Mouse (Mus musculus): ENCODE data around the gene Sdk1.

Sdk1 gene

DNA sequence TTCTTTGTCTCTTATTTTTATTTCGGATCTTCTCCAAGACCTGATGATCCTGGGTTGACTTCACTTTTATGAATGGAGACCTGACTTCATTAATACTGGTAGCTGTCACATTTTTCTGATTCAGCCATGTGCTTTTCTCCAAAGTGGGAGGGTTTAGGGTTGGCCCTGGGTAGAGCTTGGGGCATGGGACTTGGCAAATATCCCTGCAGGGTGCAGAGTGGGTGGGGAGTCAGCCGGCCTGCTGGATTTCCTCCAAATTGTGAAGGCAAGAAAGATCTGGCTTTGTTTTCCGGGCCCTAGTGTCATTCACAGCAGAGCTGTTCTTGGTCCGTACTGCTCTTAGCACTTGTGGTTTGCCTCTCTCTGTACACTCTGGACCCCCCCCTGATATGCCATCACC is 103.1 kb downstream of the Sdk1 start:
- DNase-seq, result peak; percentile 54 to 60

DNA sequence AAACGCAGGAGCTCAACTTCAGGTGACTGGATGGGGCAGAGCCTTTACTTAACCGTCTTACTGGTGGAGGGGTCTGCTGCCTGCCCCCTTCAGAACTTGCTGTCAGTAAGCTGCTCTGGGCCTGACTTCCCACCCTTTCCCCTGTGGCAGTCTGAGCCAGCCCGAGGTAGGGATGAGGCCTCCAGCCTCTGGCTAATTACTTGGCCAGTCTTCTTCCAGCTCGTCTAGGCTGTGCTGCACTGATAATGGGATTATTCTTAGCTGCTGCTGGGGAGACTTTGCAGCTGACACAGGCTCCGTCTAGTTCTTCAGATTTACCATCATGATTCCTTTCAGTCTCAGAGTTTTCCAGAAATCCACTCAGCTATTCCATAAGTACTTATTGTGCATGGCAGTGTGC is 104.2 kb downstream of the Sdk1 start:
- no peak for DNase-seq

GRCm38 (mm10) chr5:141362676-141363075 is 121.4 kb downstream of the Sdk1 start:
- no peak for DNase-seq

DNA sequence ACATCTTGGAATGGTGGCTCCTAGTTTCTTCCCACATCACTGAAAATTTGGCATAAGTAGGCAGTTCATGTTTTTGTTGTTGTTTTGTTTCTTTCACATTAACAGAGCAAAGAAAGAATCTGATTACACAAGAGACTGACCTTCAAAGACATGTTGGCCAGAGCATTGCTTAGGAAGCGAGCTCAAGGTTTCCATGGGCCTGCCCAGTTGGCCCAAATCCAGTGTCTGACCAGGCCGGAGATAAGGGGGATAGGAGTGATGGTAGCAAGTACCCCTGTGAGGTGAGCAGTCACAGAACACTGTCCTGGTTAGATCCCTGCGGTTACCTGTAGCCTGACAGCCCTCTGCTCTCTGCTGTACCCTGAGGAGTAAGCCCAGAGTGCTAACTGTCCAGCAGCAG is 122.7 kb downstream of the Sdk1 start:
- DNase-seq, result no peak

DNA sequence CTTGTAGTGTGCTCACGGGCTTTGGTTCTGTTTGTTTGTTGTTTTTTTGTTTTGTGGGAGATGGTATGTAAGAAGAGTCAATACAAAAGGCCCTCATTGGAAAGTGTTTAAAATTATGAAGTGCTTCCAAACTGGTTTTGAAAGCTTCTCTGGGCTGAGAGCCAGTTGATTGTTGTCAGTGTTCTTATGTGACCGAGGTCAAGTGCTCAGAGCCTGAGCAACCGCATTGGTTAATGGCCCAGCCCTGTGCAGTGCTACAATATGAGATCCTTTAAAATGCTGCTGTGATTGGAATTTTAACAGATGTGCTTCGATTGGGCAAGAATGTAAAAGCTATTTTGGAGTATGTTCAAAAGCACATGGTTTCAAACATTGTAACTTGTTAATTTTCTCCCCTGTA is 127.3 kb downstream of the Sdk1 start:
- no peak for DNase-seq

- no peak for DNase-seq
Observed at GRCm38 (mm10) chr5:141374797-141375196, 133.5 kb downstream of the Sdk1 start.

DNA sequence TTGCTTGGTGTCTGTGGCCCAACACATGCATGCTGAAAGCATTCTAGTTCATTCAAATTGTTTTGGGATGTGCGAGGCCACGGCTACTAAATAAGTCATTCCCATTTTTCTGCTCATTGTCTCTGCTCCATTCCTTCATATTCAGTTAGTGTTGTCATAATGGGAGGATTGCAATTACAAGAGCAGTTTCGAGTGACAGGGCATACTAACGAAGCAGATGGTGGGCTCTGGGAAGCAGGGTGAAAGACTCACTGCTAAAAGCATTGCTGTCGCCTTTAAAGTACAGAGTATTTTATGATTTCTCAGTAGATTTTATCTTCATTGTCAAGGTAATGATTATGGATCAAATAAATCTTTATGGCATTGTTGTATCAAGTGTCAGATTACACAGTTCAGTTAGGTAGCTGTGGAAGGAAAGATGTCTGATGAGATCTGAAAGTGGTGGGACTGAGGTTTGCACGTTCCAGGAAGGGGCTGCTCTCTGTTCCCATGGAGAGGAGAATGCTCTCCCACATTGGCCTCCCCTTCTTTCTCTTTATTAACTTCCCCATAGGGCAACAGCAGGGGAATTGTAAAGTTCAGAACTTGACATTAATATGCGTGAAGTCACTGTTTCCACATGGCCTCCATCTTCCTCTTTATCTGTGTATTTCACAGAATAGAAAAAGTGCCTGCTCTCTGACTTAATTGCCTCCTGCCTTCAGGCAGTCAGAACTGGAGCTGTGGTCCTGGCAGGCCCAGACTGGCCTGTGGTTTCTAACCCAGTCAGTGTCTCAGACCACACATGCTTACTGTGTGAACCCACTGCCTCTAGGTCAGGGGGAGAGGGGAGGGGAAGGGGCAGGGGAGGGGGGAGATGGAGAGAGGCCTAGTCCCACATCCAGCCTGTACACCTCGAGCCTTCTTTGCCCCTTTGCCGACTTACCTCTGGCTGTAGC is 138.8 kb downstream of the Sdk1 start:
- no peak for DNase-seq

- DNase-seq, result no peak
Observed at GRCm38 (mm10) chr5:141380774-141381156, 139.5 kb downstream of the Sdk1 start.

- DNase-seq, result no peak
Observed at GRCm38 (mm10) chr5:141381581-141381980, 140.3 kb downstream of the Sdk1 start.

GRCm38 (mm10) chr5:141382246-141382835 is 141.1 kb downstream of the Sdk1 start:
- no peak for DNase-seq

GRCm38 (mm10) chr5:141388451-141388850 is 147.2 kb downstream of the Sdk1 start:
- peak; percentile 20 to 39 for DNase-seq

- DNase-seq, result no peak
Observed at GRCm38 (mm10) chr5:141390541-141390940, 149.3 kb downstream of the Sdk1 start.

DNA sequence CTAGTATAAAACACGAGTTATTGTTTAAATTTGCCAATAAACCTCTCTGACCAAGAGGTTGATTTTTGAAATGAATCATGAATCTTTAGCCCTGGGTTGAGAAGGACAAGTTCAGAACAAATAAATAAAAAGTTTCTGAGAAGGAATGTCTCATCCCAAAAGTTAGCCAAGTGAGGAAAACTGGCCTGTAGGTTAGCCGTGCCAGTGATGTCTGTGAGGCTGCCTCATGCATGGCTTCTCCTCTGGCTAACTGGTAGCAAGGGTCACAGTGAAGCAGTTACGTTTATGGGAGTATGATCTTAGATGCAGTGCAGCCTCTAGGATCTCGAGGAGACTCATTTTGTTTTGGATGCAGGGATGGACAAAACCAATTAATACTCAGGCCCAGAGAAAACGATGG is 149.9 kb downstream of the Sdk1 start:
- DNase-seq, result no peak

GRCm38 (mm10) chr5:141393846-141394245 is 152.6 kb downstream of the Sdk1 start:
- DNase-seq, result no peak

- DNase-seq, result no peak
Observed at GRCm38 (mm10) chr5:141394586-141394985, 153.3 kb downstream of the Sdk1 start.

DNA sequence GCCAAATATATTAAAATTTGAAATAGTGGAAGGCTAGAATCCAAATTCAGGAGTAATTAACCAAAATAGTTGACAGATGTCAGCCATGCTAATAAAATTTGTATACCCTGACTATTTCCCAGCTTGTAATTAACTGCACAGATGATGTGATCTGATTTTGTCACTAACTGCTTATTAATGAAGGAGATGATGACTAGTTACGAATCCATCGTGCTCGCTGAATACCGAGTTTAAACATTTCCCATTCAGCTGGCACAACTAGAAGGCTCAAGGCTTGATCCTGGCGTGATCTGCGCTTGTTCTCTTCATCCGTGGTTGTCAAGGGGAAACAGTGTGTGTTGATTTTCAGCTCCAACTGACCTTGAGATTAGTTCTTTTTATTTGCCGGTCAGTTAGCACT is 162.5 kb downstream of the Sdk1 start:
- peak; percentile 10 to 19 for DNase-seq

DNA sequence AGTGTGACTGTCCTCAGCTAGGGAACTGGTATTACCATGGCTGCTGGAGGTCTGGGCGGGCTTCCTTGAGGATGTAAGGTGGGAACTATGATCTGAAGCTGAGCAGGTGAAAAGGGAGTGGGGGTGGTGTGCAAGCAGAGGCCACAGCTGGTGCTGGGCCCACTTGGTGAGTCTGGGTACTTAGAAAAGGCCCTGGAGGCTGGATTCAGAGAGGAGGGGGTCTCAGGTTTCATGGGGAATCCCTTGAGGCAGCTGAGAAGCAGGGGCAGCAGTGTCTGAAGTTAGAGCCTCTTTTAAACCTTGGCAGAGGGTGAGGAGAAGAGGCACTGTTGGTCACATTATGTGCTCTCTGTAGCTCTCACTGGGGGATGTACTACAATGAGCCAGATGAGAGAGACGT is 163.4 kb downstream of the Sdk1 start:
- no peak for DNase-seq

- no peak for DNase-seq
Observed at GRCm38 (mm10) chr5:141406926-141407325, 165.6 kb downstream of the Sdk1 start.

DNA sequence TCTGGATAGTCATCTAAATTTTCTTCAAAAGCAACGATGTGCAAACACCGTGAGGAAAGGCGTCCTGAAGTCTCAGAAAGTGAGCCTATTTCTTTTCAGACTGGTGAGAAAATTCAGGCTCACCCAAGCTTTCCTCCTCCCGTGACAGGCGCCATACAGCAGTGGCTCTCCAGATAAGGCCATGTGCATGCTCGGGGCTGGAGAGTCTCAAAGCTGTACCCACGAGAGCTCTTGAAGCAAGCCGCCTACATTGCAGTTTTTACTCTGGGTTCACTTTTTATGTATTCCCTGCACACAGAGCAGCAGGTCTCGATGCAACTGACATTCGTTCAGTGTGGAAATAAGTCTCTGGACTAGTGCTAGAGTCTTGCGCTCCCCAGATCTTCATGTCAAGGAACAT is 171.7 kb downstream of the Sdk1 start:
- no peak for DNase-seq

- peak in 1 of 2 experiments; percentile 27 for DNase-seq
Observed at GRCm38 (mm10) chr5:141415644-141416243, 174.5 kb downstream of the Sdk1 start.

GRCm38 (mm10) chr5:141428132-141428531 is 186.8 kb downstream of the Sdk1 start:
- no peak for DNase-seq

DNA sequence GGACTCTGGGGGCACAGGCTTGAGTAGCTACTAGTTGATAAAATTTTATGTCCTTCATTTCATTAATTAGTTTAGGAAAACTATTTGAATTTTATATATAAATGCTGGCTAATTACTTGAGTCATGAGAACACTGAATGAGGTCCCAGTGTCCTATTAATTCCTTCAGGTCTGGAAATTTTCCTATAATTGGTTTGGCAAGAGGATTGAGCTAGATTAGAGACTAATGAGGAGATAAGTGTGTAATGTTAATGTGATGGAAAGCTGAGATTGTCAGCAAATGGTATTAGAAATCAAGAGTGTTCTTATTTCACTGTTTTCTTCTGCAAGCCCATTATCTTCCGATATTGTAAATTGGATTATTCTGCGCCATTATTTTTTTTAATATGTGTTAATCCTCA is 192.0 kb downstream of the Sdk1 start:
- DNase-seq, result no peak

DNA sequence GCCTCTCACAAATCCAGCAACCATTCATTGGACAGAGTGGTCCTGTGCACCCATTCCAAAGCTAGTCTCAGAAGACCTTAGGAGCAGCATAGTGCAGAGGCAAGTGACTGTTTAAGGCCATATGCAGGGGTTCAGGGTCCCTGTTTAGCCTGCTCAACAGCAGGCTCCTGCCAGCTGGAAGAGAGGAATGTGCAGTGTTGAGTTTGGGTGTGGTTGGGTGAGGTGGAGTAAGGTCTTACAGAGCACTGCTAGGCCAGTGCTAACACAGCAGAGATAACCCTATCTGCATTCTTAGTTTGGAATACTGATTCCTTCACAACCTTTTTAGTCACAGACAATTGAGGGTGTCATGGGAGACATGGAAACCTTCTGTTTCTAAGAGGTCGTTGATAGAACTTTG is 206.0 kb downstream of the Sdk1 start:
- no peak for DNase-seq

DNA sequence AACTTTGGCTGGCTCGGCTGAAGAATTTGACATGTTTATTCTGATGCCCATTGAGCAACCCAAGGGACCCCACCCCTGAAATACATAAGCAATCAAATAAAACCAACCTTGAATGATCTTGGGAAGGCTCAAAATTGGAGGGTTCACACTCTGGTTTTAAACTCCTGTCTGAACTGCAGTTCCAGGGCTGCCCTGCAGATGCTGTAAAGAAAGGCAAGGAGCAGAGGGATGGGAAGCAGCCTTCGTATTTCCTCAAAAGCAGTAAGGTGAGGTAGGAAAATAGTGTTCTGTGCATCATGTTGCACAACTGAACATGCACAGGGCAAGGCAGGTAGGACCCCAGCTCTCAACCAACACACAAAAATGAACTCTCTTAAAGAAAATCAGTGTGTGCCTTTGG is 222.1 kb downstream of the Sdk1 start:
- DNase-seq, result no peak

All from cerebellum, postnatal 14 days (tissue).